Mouse (Mus musculus) embryonic facial prominence, embryonic 15.5 days (tissue): ENCODE results near the gene Islr2. TPM values are rescaled to one million over a fixed set of nuclear protein-coding genes. Genes with fewer than 3 reads are reported as not detected.

Experiments
- microRNA-seq: library from miRNA; unstranded; fragments of <30 nt; microRNA quantifications from one replicate; pipeline ENCODE4, GENCODE M21; 2016; ENCODE audit warnings: borderline number of aligned reads
- polyA plus RNA-seq: library from polyadenylated mRNA; unstranded; fragments of >200 nt; fragmentation: Nextera tagmentation; extraction: Ambion mirVana; gene quantifications from 2 replicates; pipeline ENCODE4 v1.2.1, GENCODE M21; 2015

Islr2 gene
- polyA plus RNA-seq, 1 experiment from 2014 or later: 0.80 TPM

Small RNA genes within 50 kb of the gene (microRNA-seq; reads per million reads assigned to microRNA genes)
- not detected for gene Mir6385

Other genes starting within 250 kb of the Islr2 start
- gene Cyp11a1, start 197.9 kb downstream of the Islr2 start, polyA plus RNA-seq: 9.8 and 9.9 TPM in 2 replicates
- gene Stra6, start 140.5 kb downstream of the Islr2 start, polyA plus RNA-seq: 8.7 and 13.9 TPM in 2 replicates
- 1.3 and 1.6 TPM in 2 replicates for gene Ccdc33, start 85.5 kb downstream of the Islr2 start, polyA plus RNA-seq
- 150 and 165 TPM in 2 replicates for gene Islr, start within 50 bp of the Islr2 start, polyA plus RNA-seq
- 14.5 and 17.0 TPM in 2 replicates for gene Pml, start 45.5 kb upstream of the Islr2 start, polyA plus RNA-seq
- gene Stoml1, start 48.8 kb upstream of the Islr2 start, polyA plus RNA-seq: 35.9 and 42.8 TPM in 2 replicates
- gene Loxl1, start 108.9 kb upstream of the Islr2 start, polyA plus RNA-seq: 89.8 and 92.4 TPM in 2 replicates
- not detected in 2 replicates for gene Tbc1d21, start 166.1 kb upstream of the Islr2 start, polyA plus RNA-seq